Mouse (Mus musculus): ENCODE results near the gene Stc2. TPM values are rescaled to one million over a fixed set of nuclear protein-coding genes. Genes with fewer than 3 reads are reported as not detected.
A peak's percentile ranks its signal among the peaks of the same experiment; 100 is the strongest.

Stc2 gene
- polyA plus RNA-seq, 1 experiment from 2014 or later = 1.2 TPM

GRCm38 (mm10) chr11:31383968-31384367 is 14.1 kb upstream of the Stc2 start:
- Histone ChIP-seq H3K27me3 (replicated peaks) (no peaks in the 10 kb centered on the region), H3K4me2 (no peak overlapping the region), H3K36me3 (no peaks in the 10 kb centered on the region), H3K27ac (replicated peaks) (no peak overlapping the region), H3K4me3 (replicated peaks) (no peak overlapping the region), H3K9ac (replicated peaks) (no peak overlapping the region), H3K9me3 (replicated peaks) (no peaks in the 10 kb centered on the region), H3K4me1 (no peaks in the 10 kb centered on the region)
- 89% methylated on average over 2 of the region's 2 CpGs for WGBS
- ATAC-seq (ENCODE audit: low FRiP score) = no peak

DNA sequence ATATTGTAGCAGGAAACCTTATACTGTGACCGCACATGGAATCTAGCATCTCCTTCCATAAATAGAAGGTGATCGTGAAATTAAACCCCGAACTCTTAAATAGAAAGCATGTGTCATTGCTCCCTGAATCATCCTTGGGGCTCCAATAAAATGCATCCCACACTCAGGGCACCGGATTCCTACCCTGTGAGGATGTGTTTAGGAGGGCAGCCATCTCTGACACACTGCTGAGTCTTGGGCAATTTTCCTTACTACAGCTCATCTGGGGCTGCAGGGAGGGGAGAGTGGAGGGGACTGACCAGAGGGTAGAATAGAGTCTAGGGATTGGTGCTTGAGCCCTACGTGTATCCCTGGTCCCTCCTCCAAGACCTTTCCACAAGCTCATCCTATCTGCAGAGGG is 12.3 kb upstream of the Stc2 start:
- H3K9ac ChIP-seq (replicated peaks) = no peak overlapping the region
- H3K4me1 ChIP-seq = no peaks in the 10 kb centered on the region
- no peaks in the 10 kb centered on the region for H3K9me3 ChIP-seq (replicated peaks)
- no peak overlapping the region for H3K4me3 ChIP-seq (replicated peaks)
- H3K27me3 ChIP-seq (replicated peaks) = no peaks in the 10 kb centered on the region
- ATAC-seq (ENCODE audit: low FRiP score) = no peak
- H3K27ac ChIP-seq (replicated peaks) = no peak overlapping the region
- 79% methylated on average over 5 of the region's 5 CpGs for WGBS
- no peaks in the 10 kb centered on the region for H3K36me3 ChIP-seq
- H3K4me2 ChIP-seq = no peak overlapping the region

DNA sequence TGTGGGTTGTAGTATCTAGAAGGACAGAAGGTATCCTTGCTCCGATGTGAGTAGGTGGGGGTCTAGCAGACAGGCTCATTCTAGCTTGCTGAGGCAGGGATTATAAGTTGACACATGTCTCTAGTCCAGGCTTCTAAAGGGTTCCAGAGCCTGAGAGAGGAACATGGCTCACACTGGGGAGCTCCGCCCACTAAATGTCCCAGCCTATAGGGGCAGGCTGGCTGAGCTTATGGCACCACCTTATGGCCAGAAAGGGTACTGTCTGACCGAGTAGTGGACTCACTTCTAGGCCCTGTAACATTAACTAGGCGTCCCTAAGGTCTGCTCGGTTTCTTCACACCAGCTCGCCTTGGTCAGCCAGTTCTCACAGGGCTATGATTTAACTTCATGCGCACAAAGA is 3.6 kb upstream of the Stc2 start:
- Histone ChIP-seq H3K4me1 (peaks cover 23% of the 10 kb centered on the region), H3K27ac (replicated peaks) (no peak overlapping the region), H3K4me2 (no peak overlapping the region), H3K9me3 (replicated peaks) (no peaks in the 10 kb centered on the region), H3K4me3 (replicated peaks) (no peak overlapping the region), H3K9ac (replicated peaks) (no peak overlapping the region), H3K27me3 (replicated peaks) (peaks cover 27% of the 10 kb centered on the region), H3K36me3 (no peaks in the 10 kb centered on the region)
- 77% methylated on average over 7 of the region's 7 CpGs for WGBS
- ATAC-seq (ENCODE audit: low FRiP score) = no peak

GRCm38 (mm10) chr11:31372206-31372605 is 2.3 kb upstream of the Stc2 start:
- Histone ChIP-seq H3K4me1 (peaks cover 27% of the 10 kb centered on the region), H3K9ac (replicated peaks) (no peak overlapping the region), H3K36me3 (no peaks in the 10 kb centered on the region), H3K4me2 (no peak overlapping the region), H3K27ac (replicated peaks) (no peak overlapping the region), H3K27me3 (replicated peaks) (peaks cover 31% of the 10 kb centered on the region), H3K9me3 (replicated peaks) (no peaks in the 10 kb centered on the region), H3K4me3 (replicated peaks) (no peak overlapping the region)
- ATAC-seq (ENCODE audit: low FRiP score) = no peak
- 78% methylated on average over 4 of the region's 4 CpGs for WGBS

GRCm38 (mm10) chr11:31371256-31371838 is 1.5 kb upstream of the Stc2 start:
- H3K4me1 ChIP-seq = peaks cover 27% of the 10 kb centered on the region
- no peaks in the 10 kb centered on the region for H3K9me3 ChIP-seq (replicated peaks)
- under 1% methylated on average over 38 of the region's 39 CpGs for WGBS
- H3K36me3 ChIP-seq = no peaks in the 10 kb centered on the region
- ATAC-seq (ENCODE audit: low FRiP score) = no peak
- peak overlapping the region; percentile 67 for H3K4me3 ChIP-seq (replicated peaks)
- no peak overlapping the region for H3K27ac ChIP-seq (replicated peaks)
- peak overlapping the region; percentile 99 for H3K4me2 ChIP-seq
- peak overlapping the region; percentile 41; the same call in 1 of the 2 replicates for H3K9ac ChIP-seq (replicated peaks)
- peaks cover 35% of the 10 kb centered on the region for H3K27me3 ChIP-seq (replicated peaks)

GRCm38 (mm10) chr11:31370436-31371230 is 759 bp upstream of the Stc2 start:
- Histone ChIP-seq H3K27ac (replicated peaks) (no peak overlapping the region), H3K27me3 (replicated peaks) (peaks cover 35% of the 10 kb centered on the region), H3K4me1 (peaks cover 27% of the 10 kb centered on the region), H3K4me3 (replicated peaks) (peak overlapping the region; percentile 67), H3K4me2 (peak overlapping the region; percentile 99), H3K9ac (replicated peaks) (peak overlapping the region; percentile 41; the same call in 1 of the 2 replicates), H3K36me3 (no peaks in the 10 kb centered on the region), H3K9me3 (replicated peaks) (no peaks in the 10 kb centered on the region)
- 2% methylated on average over 24 of the region's 24 CpGs for WGBS
- peak; percentile 6; the same call in 1 of the 2 replicates for ATAC-seq (ENCODE audit: low FRiP score)

DNA sequence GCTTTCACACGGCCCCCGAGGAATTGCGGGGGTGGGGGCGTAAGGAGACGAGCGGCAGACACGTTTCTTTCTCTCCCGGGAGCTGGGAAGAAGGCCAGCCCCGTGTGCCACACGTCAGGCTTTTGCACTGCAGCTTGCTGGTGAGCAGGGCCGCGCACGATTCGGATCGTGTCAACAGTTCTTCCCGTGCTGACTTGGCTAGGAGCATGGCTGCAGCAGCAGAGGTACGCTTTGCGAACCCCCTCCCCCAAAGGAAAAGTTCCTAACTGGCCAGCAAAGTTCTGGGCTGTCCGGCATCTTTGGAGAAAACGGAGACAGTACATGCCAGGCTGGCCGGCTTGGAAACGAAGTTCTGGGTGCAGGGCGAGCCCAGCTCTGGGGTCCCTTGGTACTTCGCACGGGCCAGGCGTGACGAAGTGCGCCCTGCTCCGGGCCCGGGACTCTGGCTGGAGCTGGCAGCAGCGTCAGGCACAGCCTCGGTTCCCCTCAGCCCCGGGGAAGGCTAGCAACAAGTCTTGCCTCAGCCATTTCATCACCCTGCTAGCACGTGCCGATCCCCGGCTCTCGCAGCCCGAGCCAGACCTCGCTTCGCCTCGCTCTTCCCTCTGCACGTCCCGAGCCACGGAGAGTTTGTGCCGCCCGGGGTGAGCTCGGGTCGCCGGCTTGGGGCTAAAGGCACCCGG is 768 bp downstream of the Stc2 start:
- Histone ChIP-seq H3K4me2 (peak overlapping the region; percentile 99), H3K36me3 (no peaks in the 10 kb centered on the region), H3K4me1 (peaks cover 27% of the 10 kb centered on the region), H3K9ac (replicated peaks) (peak overlapping the region; percentile 45), H3K4me3 (replicated peaks) (peak overlapping the region; percentile 67), H3K27ac (replicated peaks) (no peak overlapping the region), H3K27me3 (replicated peaks) (peaks cover 35% of the 10 kb centered on the region), H3K9me3 (replicated peaks) (no peaks in the 10 kb centered on the region)
- WGBS = under 1% methylated on average over 50 of the region's 50 CpGs
- ATAC-seq (ENCODE audit: low FRiP score) = peak; percentile 78

GRCm38 (mm10) chr11:31368252-31368964 is 1.5 kb downstream of the Stc2 start:
- Histone ChIP-seq H3K27me3 (replicated peaks) (peaks cover 35% of the 10 kb centered on the region), H3K4me2 (peak overlapping the region; percentile 99), H3K9ac (replicated peaks) (peak overlapping the region; percentile 45), H3K36me3 (no peaks in the 10 kb centered on the region), H3K9me3 (replicated peaks) (no peaks in the 10 kb centered on the region), H3K27ac (replicated peaks) (no peak overlapping the region), H3K4me3 (replicated peaks) (peak overlapping the region; percentile 67), H3K4me1 (peaks cover 27% of the 10 kb centered on the region)
- ATAC-seq (ENCODE audit: low FRiP score) = peak; percentile 42
- WGBS = 3% methylated on average over 36 of the region's 36 CpGs

GRCm38 (mm10) chr11:31366827-31367226 is 3.0 kb downstream of the Stc2 start:
- Histone ChIP-seq H3K9ac (replicated peaks) (no peak overlapping the region), H3K4me3 (replicated peaks) (no peak overlapping the region), H3K27me3 (replicated peaks) (peaks cover 23% of the 10 kb centered on the region), H3K9me3 (replicated peaks) (no peaks in the 10 kb centered on the region), H3K4me2 (no peak overlapping the region), H3K4me1 (peaks cover 27% of the 10 kb centered on the region), H3K36me3 (no peaks in the 10 kb centered on the region), H3K27ac (replicated peaks) (no peak overlapping the region)
- no peak for ATAC-seq (ENCODE audit: low FRiP score)
- WGBS = 95% methylated on average over 4 of the region's 4 CpGs

GRCm38 (mm10) chr11:31366421-31366820 is 3.5 kb downstream of the Stc2 start:
- peaks cover 19% of the 10 kb centered on the region for H3K27me3 ChIP-seq (replicated peaks)
- no peak for ATAC-seq (ENCODE audit: low FRiP score)
- H3K4me2 ChIP-seq = no peak overlapping the region
- no peaks in the 10 kb centered on the region for H3K36me3 ChIP-seq
- H3K9ac ChIP-seq (replicated peaks) = no peak overlapping the region
- H3K9me3 ChIP-seq (replicated peaks) = no peaks in the 10 kb centered on the region
- H3K4me1 ChIP-seq = peaks cover 24% of the 10 kb centered on the region
- no peak overlapping the region for H3K27ac ChIP-seq (replicated peaks)
- H3K4me3 ChIP-seq (replicated peaks) = no peak overlapping the region
- 88% methylated on average over 2 of the region's 2 CpGs for WGBS

DNA sequence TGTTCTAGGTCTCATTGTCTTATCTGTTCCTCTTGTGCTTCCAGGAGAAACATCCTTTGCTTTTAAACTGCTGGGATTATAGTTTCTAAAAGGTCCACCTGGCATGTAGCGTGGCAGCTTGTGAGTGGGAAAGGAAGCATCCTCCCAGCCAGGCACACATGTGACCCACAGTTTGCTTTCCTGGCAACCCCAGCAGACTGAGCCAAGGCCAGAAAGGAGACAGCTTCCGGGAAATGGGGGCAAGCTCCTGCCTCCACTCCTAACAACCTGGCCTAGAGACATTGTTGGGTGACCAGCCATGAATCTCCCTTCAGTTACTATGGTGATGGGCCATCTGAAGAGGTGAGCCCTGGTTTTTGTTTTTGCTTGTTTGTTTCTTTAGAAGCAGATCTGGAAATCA is 3.9 kb downstream of the Stc2 start:
- H3K9ac ChIP-seq (replicated peaks) = no peak overlapping the region
- H3K9me3 ChIP-seq (replicated peaks) = no peaks in the 10 kb centered on the region
- H3K4me2 ChIP-seq = no peak overlapping the region
- no peaks in the 10 kb centered on the region for H3K36me3 ChIP-seq
- H3K27me3 ChIP-seq (replicated peaks) = peaks cover 15% of the 10 kb centered on the region
- 90% methylated on average over 2 of the region's 2 CpGs for WGBS
- H3K4me1 ChIP-seq = peaks cover 20% of the 10 kb centered on the region
- H3K27ac ChIP-seq (replicated peaks) = no peak overlapping the region
- no peak overlapping the region for H3K4me3 ChIP-seq (replicated peaks)
- no peak for ATAC-seq (ENCODE audit: low FRiP score)

Measured in neural tube, embryonic 15.5 days (tissue).